Mouse (Mus musculus): ENCODE measurements around the gene Ddr1.

Ddr1 gene

GRCm38 (mm10) chr17:35720340-35720727 lies 15.9 kb upstream of the Ddr1 start:
- peak; percentile 47 for DNase-seq

GRCm38 (mm10) chr17:35719616-35720339 lies 15.4 kb upstream of the Ddr1 start:
- no peak for DNase-seq

- DNase-seq, result no peak
Observed at GRCm38 (mm10) chr17:35717080-35717479, 12.7 kb upstream of the Ddr1 start.

- DNase-seq, result peak; percentile 84
Observed at GRCm38 (mm10) chr17:35716114-35716513, 11.7 kb upstream of the Ddr1 start.

GRCm38 (mm10) chr17:35710705-35711347 lies 6.4 kb upstream of the Ddr1 start:
- peak; percentile 93 for DNase-seq

GRCm38 (mm10) chr17:35708611-35709010 lies 4.2 kb upstream of the Ddr1 start:
- DNase-seq, result no peak

GRCm38 (mm10) chr17:35707929-35708328 lies 3.5 kb upstream of the Ddr1 start:
- peak; percentile 81 for DNase-seq

- DNase-seq, result peak; percentile 63
Observed at GRCm38 (mm10) chr17:35705836-35706235, 1.4 kb upstream of the Ddr1 start.

GRCm38 (mm10) chr17:35703751-35704271 lies 610 bp downstream of the Ddr1 start:
- peak; percentile 62 for DNase-seq

GRCm38 (mm10) chr17:35703065-35703464 lies 1.4 kb downstream of the Ddr1 start:
- no peak for DNase-seq

GRCm38 (mm10) chr17:35702605-35703004 lies 1.8 kb downstream of the Ddr1 start:
- no peak for DNase-seq

GRCm38 (mm10) chr17:35701978-35702461 lies 2.4 kb downstream of the Ddr1 start:
- peak; percentile 87 for DNase-seq

- DNase-seq, result no peak
Observed at GRCm38 (mm10) chr17:35701203-35701977, 3.0 kb downstream of the Ddr1 start.

GRCm38 (mm10) chr17:35700371-35700961 lies 4.0 kb downstream of the Ddr1 start:
- DNase-seq, result peak; percentile 86

GRCm38 (mm10) chr17:35699919-35700318 lies 4.5 kb downstream of the Ddr1 start:
- peak; percentile 94 for DNase-seq

- DNase-seq, result no peak
Observed at GRCm38 (mm10) chr17:35698501-35698883, 5.9 kb downstream of the Ddr1 start.

GRCm38 (mm10) chr17:35697759-35698500 lies 6.5 kb downstream of the Ddr1 start:
- DNase-seq, result no peak

GRCm38 (mm10) chr17:35697429-35697758 lies 7.0 kb downstream of the Ddr1 start:
- DNase-seq, result no peak

- DNase-seq, result no peak
Observed at GRCm38 (mm10) chr17:35696691-35697090, 7.7 kb downstream of the Ddr1 start.

- DNase-seq, result peak; percentile 64
Observed at GRCm38 (mm10) chr17:35695289-35695688, 9.1 kb downstream of the Ddr1 start.

GRCm38 (mm10) chr17:35693906-35694305 lies 10.5 kb downstream of the Ddr1 start:
- DNase-seq, result no peak

GRCm38 (mm10) chr17:35692368-35692767 lies 12.1 kb downstream of the Ddr1 start:
- no peak for DNase-seq
